Mouse (Mus musculus): ENCODE measurements at regions not wholly inside any gene's neighbourhood (a gene's known extent, or its start where the extent isn't known, plus 50 kb on each side); places are given as distances from the start of the nearest gene placed in this dataset.

DNA sequence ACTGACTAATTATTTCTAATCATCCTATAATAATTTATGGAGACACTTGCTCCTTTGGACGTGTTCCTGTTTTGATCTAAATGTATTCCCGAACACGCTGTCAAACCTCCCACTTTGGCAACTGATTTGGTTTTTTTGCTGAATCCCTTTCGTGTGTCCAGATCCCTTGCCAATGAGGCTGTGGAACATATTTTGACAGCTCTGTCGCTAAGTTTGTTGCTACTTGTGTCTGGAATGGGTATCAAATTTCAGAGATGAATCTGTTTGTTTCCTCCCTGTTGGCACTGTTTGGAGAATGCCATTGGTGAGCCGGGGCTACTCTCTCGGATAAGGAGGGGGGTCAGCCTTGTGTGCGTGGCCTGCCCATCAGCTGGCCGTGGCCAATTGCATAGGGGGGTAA, 277.2 kb upstream of the Tshz3 start:
- no peak for DNase-seq

- no peak for DNase-seq
Observed at GRCm38 (mm10) chr7:36449181-36449915, 248.6 kb upstream of the Tshz3 start.

DNA sequence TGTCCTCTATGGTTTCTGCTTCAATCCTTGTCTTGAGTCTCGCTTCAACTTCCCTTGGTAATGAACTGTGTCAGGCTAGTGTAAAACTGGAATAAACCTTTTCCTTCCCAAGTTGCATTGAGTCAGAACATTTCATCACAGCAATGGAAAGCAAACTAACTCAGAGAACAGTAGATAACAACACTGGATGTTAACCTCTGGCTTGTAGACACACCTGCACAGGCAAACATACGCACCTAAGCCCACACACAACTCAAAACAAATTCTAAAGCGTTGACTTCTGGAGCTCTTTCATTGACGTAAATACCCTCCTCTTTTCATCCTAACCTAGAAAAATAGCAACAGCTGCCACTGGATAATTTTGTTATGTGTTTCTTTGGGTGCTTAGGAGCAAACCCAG, 244.1 kb upstream of the Tshz3 start:
- no peak for DNase-seq

DNA sequence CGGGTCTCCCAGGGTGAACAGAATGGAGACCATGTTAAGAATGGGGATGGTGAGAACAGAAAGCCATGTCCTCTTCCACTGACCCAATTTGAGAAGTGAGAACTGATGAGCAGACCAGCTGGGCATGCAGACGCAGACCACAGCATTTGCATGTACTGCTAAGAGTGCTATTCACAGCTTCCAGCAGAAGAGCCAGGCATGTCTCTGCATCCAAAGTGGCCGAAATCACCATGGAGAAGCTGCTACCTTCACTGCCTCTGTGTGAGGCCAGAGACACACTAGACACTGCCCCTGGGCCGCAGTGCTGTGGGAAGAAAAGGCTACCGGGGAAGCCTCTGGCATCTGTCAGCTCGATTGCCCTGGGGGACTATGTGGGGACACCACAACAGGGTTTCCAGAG, 241.8 kb upstream of the Tshz3 start:
- no peak for DNase-seq

- DNase-seq, result peak; percentile 29 to 34
Observed at GRCm38 (mm10) chr7:36462422-36462833, 235.5 kb upstream of the Tshz3 start.

GRCm38 (mm10) chr7:36469386-36469785, 228.5 kb upstream of the Tshz3 start:
- DNase-seq, result no peak

DNA sequence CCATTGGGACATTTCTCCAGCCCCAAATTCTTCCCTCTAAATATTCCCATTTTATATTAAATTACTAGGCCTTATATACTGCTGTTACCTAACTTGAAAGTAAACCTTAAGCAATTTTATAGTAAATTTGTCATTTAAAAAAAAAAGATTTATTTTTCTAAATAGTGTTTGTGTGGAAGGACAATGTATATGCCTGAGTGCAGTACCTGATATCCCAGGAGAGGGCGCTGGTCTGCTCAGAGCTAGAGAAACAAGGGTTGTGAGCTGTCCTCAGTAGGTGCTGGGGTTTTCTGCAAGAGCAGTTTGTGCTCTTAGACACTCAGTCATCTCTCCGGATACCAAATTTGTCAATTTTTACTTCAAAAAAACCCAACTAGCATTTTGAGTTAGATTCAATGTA, 224.4 kb upstream of the Tshz3 start:
- no peak for DNase-seq

- no peak for DNase-seq
Observed at GRCm38 (mm10) chr7:36476434-36476833, 221.5 kb upstream of the Tshz3 start.

DNA sequence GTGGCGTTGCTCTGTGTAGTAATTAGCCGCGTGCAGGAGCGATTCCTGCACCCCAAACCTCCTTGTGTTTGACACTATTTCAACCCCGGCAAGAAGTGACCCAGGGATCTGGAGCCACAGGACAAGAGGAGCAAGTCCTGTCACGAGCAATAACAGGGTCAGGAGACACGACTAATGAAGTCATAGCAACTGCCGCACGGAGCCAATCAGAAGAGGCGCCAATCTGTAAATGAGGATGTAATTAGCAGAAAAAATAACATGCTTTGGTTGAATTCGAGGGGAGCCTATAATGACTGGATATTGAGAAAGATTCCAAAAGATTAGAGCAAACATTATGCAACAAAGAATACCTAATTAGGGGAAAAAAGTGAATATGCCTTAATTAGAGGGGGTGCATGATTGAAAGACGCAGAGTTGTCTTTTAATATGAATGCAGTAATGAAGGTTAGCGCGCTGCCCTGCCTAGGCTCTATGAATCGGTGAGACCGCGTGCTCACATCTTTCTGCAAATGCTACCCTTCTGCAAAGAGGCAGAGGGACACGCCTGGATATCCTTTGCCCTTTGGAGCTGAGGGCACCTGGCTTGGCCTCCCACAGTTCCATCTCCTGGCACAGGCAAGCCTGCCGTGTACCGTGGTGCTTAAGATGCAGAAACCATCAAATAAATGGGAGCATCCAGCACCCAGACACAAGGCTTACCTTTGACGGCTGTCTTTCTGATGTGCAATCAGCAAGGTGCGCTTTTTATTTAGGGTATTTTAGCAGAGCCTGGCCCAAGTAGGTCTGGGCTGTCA, 220.9 kb upstream of the Tshz3 start:
- DNase-seq, result no peak

GRCm38 (mm10) chr7:36488155-36488554, 209.8 kb upstream of the Tshz3 start:
- no peak for DNase-seq

DNA sequence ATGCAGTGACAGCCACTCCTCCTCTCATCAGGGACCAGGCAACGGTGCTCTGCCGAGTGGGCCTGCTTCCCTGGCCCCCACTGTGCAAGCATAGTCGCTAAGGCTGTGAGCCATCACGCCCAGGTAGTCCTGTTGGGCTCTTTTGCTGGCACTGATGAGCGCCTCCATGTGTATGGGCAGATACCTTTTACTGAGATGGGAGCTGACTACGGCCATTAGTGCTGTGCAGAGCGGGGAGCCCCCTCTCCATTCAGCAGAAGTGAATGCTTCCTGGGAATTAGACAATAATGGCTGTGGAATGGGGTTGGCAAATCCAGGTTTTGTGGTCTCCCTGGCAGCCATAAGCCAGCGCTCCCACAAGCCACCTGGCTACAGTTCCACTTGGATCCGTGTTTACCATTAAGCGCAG, 206.7 kb upstream of the Tshz3 start:
- no peak for DNase-seq

DNA sequence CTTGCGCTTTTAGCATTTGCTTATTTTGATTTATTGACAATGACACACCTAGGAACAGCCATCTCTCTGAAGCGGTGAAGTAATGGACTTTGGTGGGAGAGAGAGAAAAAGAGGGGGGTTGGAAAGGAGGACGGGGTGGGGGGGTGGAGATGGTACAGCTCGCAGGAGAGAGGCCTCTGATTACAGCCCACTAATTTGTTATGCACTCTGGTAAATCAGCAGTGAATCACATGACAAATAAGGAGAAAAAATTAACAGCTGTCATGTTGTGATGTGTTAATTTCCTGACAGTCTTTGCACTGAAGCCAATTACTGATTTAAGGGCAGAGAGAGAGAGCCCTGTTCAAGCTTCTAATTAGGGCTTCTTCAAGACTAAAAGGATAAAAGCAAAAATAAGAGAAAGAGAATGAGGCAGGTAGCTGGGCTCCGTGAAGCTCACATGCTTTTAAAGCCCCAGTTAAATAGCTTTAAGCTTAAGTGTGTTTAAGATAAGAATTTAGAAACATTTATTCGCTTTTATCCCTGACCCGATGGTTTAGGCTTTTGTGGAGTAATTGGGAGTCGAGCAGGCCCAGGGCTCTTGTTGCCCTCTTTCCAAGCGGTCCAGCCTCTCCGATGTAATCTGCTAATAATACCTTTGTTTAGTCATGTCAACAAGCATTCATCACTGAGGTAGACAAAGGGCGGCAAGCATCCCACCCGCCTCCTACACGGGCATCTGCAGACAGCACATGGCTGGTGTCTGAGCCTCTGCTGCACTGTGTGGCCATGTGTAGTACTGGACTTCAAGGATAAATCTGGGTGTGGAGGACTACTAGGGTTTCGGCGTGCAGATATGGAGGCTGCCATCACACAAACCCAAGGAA, 193.7 kb upstream of the Tshz3 start:
- no peak for DNase-seq

DNA sequence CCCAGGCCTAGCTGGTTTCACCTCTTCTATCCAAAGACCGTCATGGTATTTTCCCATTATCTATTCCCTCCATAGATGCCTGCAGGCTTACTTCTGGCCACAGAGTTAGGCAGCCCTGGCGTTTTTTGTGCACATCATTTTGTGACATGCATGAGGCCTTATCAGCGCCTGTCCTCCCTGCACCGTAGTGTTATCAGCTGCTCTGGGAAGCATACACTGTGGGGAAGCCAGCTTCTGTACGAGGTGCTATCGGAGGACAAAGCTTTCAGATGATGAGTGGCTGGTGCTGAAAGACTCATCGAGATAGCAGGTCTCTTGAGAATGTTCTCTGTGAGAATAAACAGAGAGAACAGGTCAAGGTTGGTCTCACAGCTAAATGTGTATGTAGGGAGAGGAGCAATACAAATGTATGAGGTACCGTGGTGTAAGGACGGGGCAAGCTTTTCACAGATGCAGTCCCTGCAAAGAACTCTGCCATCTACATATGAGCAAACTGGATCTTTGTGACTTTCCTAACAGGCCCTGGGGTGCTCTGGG, 190.0 kb upstream of the Tshz3 start:
- DNase-seq, result no peak

- no peak for DNase-seq
Observed at GRCm38 (mm10) chr7:36513680-36514079, 184.2 kb upstream of the Tshz3 start.

GRCm38 (mm10) chr7:36516094-36516663, 181.7 kb upstream of the Tshz3 start:
- DNase-seq, result no peak

DNA sequence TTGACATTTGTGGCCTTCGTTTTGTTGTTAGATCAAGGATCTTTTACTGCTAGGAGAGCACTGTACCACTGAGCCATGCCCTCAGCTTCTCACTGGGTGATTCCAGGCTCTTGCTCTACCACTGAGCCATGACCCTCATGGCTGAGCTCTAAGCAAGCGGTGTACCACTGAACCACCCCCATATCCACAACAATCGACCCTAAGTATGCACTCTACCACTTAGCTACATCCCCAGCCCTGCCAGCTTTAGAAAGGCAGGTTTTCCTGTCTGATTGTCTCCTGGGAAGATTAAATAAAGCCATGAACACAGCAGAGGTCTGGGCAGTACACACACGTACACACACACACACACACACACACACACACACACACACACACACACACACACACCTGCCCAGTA, 178.9 kb upstream of the Tshz3 start:
- no peak for DNase-seq

DNA sequence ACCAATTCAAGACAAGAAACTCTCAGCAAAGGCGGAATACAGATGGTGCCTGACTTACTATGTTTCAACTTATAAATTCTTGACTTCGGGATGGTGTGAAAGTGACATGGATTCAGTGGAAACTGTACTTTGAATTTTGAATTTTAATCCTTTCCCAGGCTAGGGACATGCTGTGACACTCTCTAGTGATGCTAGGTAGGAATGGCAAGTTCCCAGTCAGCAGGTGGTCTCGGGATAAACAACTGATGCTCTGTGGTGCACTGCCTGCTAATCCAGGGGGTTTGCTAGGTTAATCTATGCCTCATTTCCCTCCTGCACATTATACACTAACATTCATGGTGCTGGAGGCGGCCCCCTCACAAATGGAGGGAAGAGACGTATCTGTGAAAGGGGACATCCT, 175.0 kb upstream of the Tshz3 start:
- no peak for DNase-seq

DNA sequence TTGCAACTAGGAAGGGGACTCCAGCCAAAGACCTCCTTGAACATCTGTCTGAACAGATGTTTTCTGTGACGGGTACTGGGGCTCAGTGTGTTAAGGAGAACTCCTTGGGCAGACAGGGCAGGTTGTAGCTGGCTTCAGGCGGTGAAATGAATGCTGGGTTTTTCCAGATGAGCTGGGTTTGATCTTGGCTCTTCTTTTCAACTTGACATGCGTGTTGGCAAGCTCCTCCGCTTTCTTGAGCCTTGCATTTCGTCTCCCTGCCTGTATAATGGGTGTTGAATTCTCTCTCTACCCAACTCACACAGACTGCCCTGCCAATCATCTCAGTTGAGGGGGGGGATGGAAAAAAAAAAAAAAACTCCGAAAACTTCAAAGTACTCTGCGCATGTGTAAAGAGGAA, 171.8 kb upstream of the Tshz3 start:
- no peak for DNase-seq

- DNase-seq, result no peak
Observed at GRCm38 (mm10) chr7:36526692-36527091, 171.2 kb upstream of the Tshz3 start.

DNA sequence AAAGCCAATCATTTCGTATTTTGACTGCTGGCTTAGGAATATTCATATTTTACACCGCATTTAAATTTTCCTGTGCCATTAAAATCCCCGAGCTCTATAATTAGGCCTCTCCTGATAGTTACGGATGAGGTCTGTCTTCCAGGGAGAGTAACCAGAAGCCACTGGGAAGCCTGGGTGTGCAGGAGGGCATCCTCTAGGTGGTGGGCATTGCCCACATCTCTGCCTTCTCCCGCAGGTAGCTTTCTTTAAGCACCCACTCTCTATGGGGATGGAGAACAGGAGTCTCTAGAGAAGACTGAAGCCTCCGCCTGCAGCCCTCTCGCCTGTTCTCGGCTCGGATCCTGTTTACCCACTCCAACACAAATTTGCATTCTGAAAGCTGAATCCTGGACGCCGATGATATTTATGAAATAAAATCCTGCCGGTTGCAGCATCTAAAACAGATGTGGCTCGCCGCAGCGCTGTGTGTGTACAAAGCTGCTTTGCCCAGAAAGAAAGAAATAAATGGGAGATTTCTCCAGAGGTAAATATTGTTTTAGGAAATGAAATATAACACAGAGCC, 168.3 kb upstream of the Tshz3 start:
- no peak for DNase-seq

- DNase-seq, result no peak
Observed at GRCm38 (mm10) chr7:36531559-36531958, 166.4 kb upstream of the Tshz3 start.

DNA sequence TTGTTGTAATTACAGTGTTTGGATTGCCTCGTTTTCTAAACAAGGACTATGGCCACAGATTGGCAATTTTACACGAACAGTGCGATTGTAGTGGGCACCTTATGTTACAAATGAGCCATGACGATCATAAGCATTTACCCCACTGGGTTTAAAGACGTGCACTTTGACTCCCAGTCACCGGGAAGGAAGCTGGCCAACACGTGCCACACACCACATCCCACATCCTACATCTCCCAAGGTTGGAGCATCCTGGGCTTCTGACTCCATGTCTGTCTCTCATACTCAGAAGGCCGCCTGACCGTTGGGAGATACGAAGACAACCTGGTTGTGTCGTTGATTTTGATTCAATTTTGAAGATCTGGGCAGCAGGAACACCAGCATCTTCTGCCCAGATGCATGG, 159.8 kb upstream of the Tshz3 start:
- DNase-seq, result no peak

DNA sequence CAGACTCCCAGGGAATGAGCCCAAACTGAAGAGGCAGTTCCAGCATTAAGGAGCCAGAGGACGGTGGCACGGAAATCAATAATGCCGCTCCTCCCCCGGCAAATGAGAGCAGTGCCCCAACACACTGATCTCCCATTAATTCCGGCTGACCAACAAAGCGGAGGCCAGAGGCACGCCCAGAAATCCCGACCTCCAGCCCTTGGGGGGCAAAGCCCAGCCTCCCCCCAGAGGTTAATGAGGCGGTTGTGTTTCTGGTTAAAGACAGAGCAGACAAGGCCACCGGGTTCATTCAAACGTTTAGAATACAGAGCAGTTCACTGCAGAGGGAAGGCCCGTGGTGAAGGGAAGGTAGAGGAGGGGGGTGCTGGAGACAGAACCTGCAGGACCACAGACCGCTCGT, 149.9 kb upstream of the Tshz3 start:
- no peak for DNase-seq

Data from lung, postnatal 4 days (tissue).